Mouse (Mus musculus) cerebellum, adult 2 months (tissue): ENCODE data around the gene Cage1.

Source experiments
- CTCF ChIP-seq: fragments of 200-500 bp; IDR thresholded peaks from 2 replicates; pipeline ENCODE4 v1.5.1; 2011; ENCODE audit warnings: low read depth, mild to moderate bottlenecking, control low read depth, low read length, moderate library complexity, borderline replicate concordance; ENCODE audit not compliant: insufficient read depth
- POLR2A ChIP-seq: fragments of 200-500 bp; IDR thresholded peaks from 2 replicates; pipeline ENCODE4 v1.6.1; 2011; ENCODE audit warnings: low read length, control low read depth, borderline replicate concordance; ENCODE audit not compliant: insufficient read depth

DNA sequence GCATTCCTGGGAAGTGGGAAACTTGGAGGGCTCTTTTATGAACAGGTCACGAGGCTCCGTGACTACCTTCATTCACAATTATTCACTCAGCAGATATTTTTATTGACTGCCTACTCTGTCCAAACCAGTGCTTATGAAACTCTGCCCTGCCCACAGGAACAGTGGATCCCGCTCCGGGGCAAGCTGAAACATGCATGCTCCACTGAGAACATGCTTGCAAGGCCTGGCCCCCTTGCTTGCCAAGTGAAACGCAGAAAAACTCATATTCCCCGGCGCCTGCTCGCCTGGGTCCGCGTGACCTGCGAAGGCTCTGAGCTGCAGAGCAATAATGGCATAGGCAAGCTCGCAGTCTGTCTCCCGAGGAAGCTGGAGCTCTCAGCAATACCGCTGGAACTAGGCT lies 43.9 kb upstream of the Cage1 start:
- TF ChIP-seq POLR2A (no peak), CTCF (no peak)
